Comparison of ENCODE assay signal across 16 mouse cellular contexts in the genomic region with DNA sequence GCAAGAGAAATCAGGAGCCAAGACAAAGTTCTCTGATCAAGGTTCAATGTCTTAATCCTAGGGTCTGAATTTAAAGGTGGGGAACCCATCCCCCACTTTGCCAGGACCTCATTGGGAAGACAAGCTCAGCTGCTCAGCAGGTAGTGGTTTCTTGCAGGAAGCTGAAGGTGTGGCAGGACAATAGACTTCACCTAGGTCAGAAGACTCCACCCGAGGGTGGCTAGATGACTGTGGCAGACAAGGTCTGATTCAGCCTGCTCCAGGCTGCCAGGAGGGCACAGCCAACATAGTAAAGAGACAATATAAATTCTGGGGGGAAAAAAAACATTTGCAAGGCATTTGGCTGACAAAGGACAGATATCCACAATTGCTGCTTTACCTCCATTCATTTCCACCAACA.
"Had no signal": no experiment of that assay in that cellular context is flagged by ENCODE, and none has a peak within 500 bp of the region (broad histone marks: within the 10 kb centered on the region; RNA-seq: fewer than 3 reads in every experiment).

No protein-coding gene starts in this region.

- H3K9ac ChIP-seq: neural tube, embryonic 13.5 days; neural tube, embryonic 15.5 days; stomach, embryonic 15.5 days had no signal

- H3K4me3 ChIP-seq: neural tube, embryonic 13.5 days; neural tube, embryonic 15.5 days; stomach, embryonic 15.5 days had no signal

- H3K4me1 ChIP-seq: neural tube, embryonic 13.5 days; neural tube, embryonic 15.5 days; stomach, embryonic 15.5 days had no signal

- H3K9me3 ChIP-seq: neural tube, embryonic 13.5 days; neural tube, embryonic 15.5 days; stomach, embryonic 15.5 days had no signal

- H3K27ac ChIP-seq: neural tube, embryonic 13.5 days; neural tube, embryonic 15.5 days; stomach, embryonic 15.5 days; stomach, postnatal 0 days had no signal

- DNase-seq: retina, postnatal 1 day; right cerebral cortex, adult 18-20 months; right cerebral cortex, postnatal 14 days; right cerebral cortex, postnatal 25 days; right cerebral cortex, postnatal 4 days; spleen, adult 18-20 months; thymus, adult 18-20 months; thymus, adult 2 months; thymus, postnatal 14 days; thymus, postnatal 25 days; thymus, postnatal 36 days; thymus, postnatal 4 days had no signal

- H3K36me3 ChIP-seq: neural tube, embryonic 13.5 days; neural tube, embryonic 15.5 days; stomach, embryonic 15.5 days had no signal
